22 mouse cellular contexts compared by ENCODE assay signal in genomic region chr4:44097576-44098335, GRCm38 (mm10). TPM values are rescaled to one million over a fixed set of nuclear protein-coding genes. Genes with fewer than 3 reads are reported as not detected.
DNase-seq lines count a peak whose midpoint lies in the region; ATAC-seq lines count a peak whose summit lies in the region.
"Had no signal": no experiment of that assay in that cellular context is flagged by ENCODE, and none has a peak within 500 bp of the region (broad histone marks: within the 10 kb centered on the region; RNA-seq: fewer than 3 reads in every experiment).

No protein-coding gene starts in this region.

- no peak for ATAC-seq in midbrain, embryonic 11.5 days (ENCODE audit: low FRiP score)
- ATAC-seq in midbrain, embryonic 14.5 days (ENCODE audit: low FRiP score, low TSS enrichment) = no peak
- ATAC-seq in embryonic facial prominence, embryonic 14.5 days (ENCODE audit: low read depth) = peak; percentile 47; the same call in 1 of the 2 replicates
- ATAC-seq: forebrain, embryonic 13.5 days; midbrain, embryonic 13.5 days had no signal

- no peak overlapping the region for H3K27ac ChIP-seq in midbrain, embryonic 11.5 days (ENCODE audit: low read depth, low read length)
- H3K27ac ChIP-seq in midbrain, embryonic 14.5 days (replicated peaks; ENCODE audit: low read depth, low read length) = no peak overlapping the region
- 0 out of 2 replicates have a peak overlapping the region, but pooled peaks have one; percentile 6 for H3K27ac ChIP-seq in embryonic facial prominence, embryonic 14.5 days (replicated peaks; ENCODE audit: low read depth, low read length)
- H3K27ac ChIP-seq: forebrain, embryonic 13.5 days; gastrocnemius, adult 2 months; heart, embryonic 13.5 days; midbrain, embryonic 13.5 days; neural tube, embryonic 12.5 days had no signal

- H3K9ac ChIP-seq in midbrain, embryonic 11.5 days (ENCODE audit: low read length) = no peak overlapping the region
- H3K9ac ChIP-seq in midbrain, embryonic 14.5 days (replicated peaks; ENCODE audit: low read length) = no peak overlapping the region
- H3K9ac ChIP-seq in embryonic facial prominence, embryonic 14.5 days (ENCODE audit: low read depth, low read length) = no peak overlapping the region
- H3K9ac ChIP-seq: forebrain, embryonic 13.5 days; heart, embryonic 13.5 days; midbrain, embryonic 13.5 days; neural tube, embryonic 12.5 days had no signal

- no peaks in the 10 kb centered on the region for H3K4me1 ChIP-seq in midbrain, embryonic 11.5 days (ENCODE audit: control insufficient read depth, insufficient read depth, low read length)
- no peaks in the 10 kb centered on the region for H3K4me1 ChIP-seq in midbrain, embryonic 14.5 days (ENCODE audit: control insufficient read depth, insufficient read depth, low read length)
- peaks cover 11% of the 10 kb centered on the region; the same call in 1 of the 2 replicates for H3K4me1 ChIP-seq in embryonic facial prominence, embryonic 14.5 days (ENCODE audit: control insufficient read depth, insufficient read depth, low read length)
- H3K4me1 ChIP-seq: forebrain, embryonic 13.5 days had no signal

- no peaks in the 10 kb centered on the region for H3K27me3 ChIP-seq in midbrain, embryonic 11.5 days (ENCODE audit: control insufficient read depth, insufficient read depth, low read length)
- H3K27me3 ChIP-seq in midbrain, embryonic 14.5 days (ENCODE audit: control insufficient read depth, insufficient read depth, low read length) = no peaks in the 10 kb centered on the region
- H3K27me3 ChIP-seq in embryonic facial prominence, embryonic 14.5 days (replicated peaks; ENCODE audit: control insufficient read depth, insufficient read depth, low read length) = no peaks in the 10 kb centered on the region
- H3K27me3 ChIP-seq: forebrain, embryonic 13.5 days; heart, embryonic 13.5 days; midbrain, embryonic 13.5 days; neural tube, embryonic 12.5 days had no signal

- WGBS in midbrain, embryonic 11.5 days = 63% methylated on average over 11 of the region's 11 CpGs
- WGBS in midbrain, embryonic 14.5 days = 59% methylated on average over 11 of the region's 11 CpGs
- 31% methylated on average over 11 of the region's 11 CpGs for WGBS in embryonic facial prominence, embryonic 14.5 days

- no peak overlapping the region for H3K4me2 ChIP-seq in midbrain, embryonic 11.5 days
- no peak overlapping the region for H3K4me2 ChIP-seq in midbrain, embryonic 14.5 days (ENCODE audit: low read length)
- H3K4me2 ChIP-seq in embryonic facial prominence, embryonic 14.5 days (ENCODE audit: low read depth, low read length) = no peak overlapping the region
- H3K4me2 ChIP-seq: forebrain, embryonic 13.5 days; heart, embryonic 13.5 days; midbrain, embryonic 13.5 days; neural tube, embryonic 12.5 days had no signal

- peak; percentile 19 for DNase-seq in heart, adult 11 months
- DNase-seq in heart, adult 8-10 months (ENCODE audit: low spot score) = no peak
- DNase-seq in midbrain, embryonic 11.5 days (ENCODE audit: low spot score, missing footprints) = peak; percentile 35
- no peak for DNase-seq in midbrain, embryonic 14.5 days
- peak; percentile 60 for DNase-seq in embryonic facial prominence, embryonic 14.5 days (ENCODE audit: low spot score)
- no peak for DNase-seq in ovary, postnatal 14 days (ENCODE audit: low spot score)
- DNase-seq in cerebellum, adult 9-10 months = no peak
- DNase-seq in left cerebral cortex, adult 11 months (ENCODE audit: low spot score) = no peak
- DNase-seq: adrenal gland, adult 8-10 months; cerebellum, adult 2 months; gastrocnemius, adult 2 months; heart, postnatal 14 days; kidney, adult 8-10 months; kidney, postnatal 14 days; lung, postnatal 10 days; right cerebral cortex, adult 18-20 months; right cerebral cortex, postnatal 4 days; thymus, postnatal 4 days had no signal

- no peaks in the 10 kb centered on the region for H3K9me3 ChIP-seq in midbrain, embryonic 11.5 days (ENCODE audit: control insufficient read depth, low read length)
- H3K9me3 ChIP-seq in midbrain, embryonic 14.5 days (ENCODE audit: control insufficient read depth, low read length) = no peaks in the 10 kb centered on the region
- H3K9me3 ChIP-seq in embryonic facial prominence, embryonic 14.5 days (ENCODE audit: control insufficient read depth, low read length) = no peaks in the 10 kb centered on the region
- H3K9me3 ChIP-seq: forebrain, embryonic 13.5 days; heart, embryonic 13.5 days; midbrain, embryonic 13.5 days; neural tube, embryonic 12.5 days had no signal

- no peak overlapping the region for H3K4me3 ChIP-seq in midbrain, embryonic 11.5 days (ENCODE audit: low read depth, low read length)
- no peak overlapping the region for H3K4me3 ChIP-seq in midbrain, embryonic 14.5 days (replicated peaks; ENCODE audit: low read depth, low read length)
- no peak overlapping the region for H3K4me3 ChIP-seq in embryonic facial prominence, embryonic 14.5 days (ENCODE audit: low read depth, low read length)
- H3K4me3 ChIP-seq: forebrain, embryonic 13.5 days; gastrocnemius, adult 2 months; heart, embryonic 13.5 days; midbrain, embryonic 13.5 days; neural tube, embryonic 12.5 days had no signal

- no peaks in the 10 kb centered on the region for H3K36me3 ChIP-seq in midbrain, embryonic 11.5 days (ENCODE audit: control insufficient read depth, insufficient read depth, low read length)
- no peaks in the 10 kb centered on the region for H3K36me3 ChIP-seq in midbrain, embryonic 14.5 days (ENCODE audit: control insufficient read depth, insufficient read depth, low read length)
- H3K36me3 ChIP-seq in embryonic facial prominence, embryonic 14.5 days (ENCODE audit: control insufficient read depth, insufficient read depth, low read length) = no peaks in the 10 kb centered on the region
- H3K36me3 ChIP-seq: heart, embryonic 13.5 days; midbrain, embryonic 13.5 days; neural tube, embryonic 12.5 days had no signal

RNA-seq across cellular contexts. Expression of gene Gne, which starts 13.8 kb away (rescaled TPM):
- total RNA-seq in heart, adult 8-10 months (2022) = 10 to 100 TPM; 27.6 to 37.9 (median 30.9) TPM
- 15.1 and 18.1 TPM in 2 replicates for polyA plus RNA-seq in midbrain, embryonic 11.5 days (2014; fragmentation: Nextera tagmentation; extraction: Ambion mirVana)
- 21.9 and 29.5 TPM in 2 replicates for polyA plus RNA-seq in midbrain, embryonic 14.5 days (2014; fragmentation: Nextera tagmentation; extraction: Ambion mirVana)
- 27.6 and 29.0 TPM in 2 replicates for polyA plus RNA-seq in embryonic facial prominence, embryonic 14.5 days (2014; fragmentation: Nextera tagmentation; extraction: Ambion mirVana)

Comparison
In these comparisons a context has a peak if more than half of its experiments do, and no peak if none do; other contexts are left out.
1. DNase-seq: peak in heart, adult 11 months (single experiment), midbrain, embryonic 11.5 days (single experiment) and embryonic facial prominence, embryonic 14.5 days (single experiment); none in heart, adult 8-10 months (single experiment), midbrain, embryonic 14.5 days (single experiment), ovary, postnatal 14 days (single experiment), cerebellum, adult 9-10 months (single experiment) and left cerebral cortex, adult 11 months (single experiment).